Mouse (Mus musculus) kidney, postnatal 0 days (tissue): ENCODE results near the gene Cab39l. TPM values are rescaled to one million over a fixed set of nuclear protein-coding genes. Genes with fewer than 3 reads are reported as not detected.

Source experiments
- ATAC-seq: fragments of 200-750 bp; cut with Nextera tagmentation; replicated peaks from 2 replicates; pipeline ENCODE4 v1.8.0; 2017; ENCODE audit warnings: low read depth, moderate number of reproducible peaks, moderate TSS enrichment, moderate library complexity; ENCODE audit not compliant: low FRiP score
- DNase-seq: peaks from one replicate; pipeline ENCODE4 v3.0.0-alpha.2; 2016; ENCODE audit warnings: low spot score
- H3K27ac ChIP-seq: fragments of 300-500 bp; sonication (generic); 2 replicates; pipeline ENCODE4 v1.5.1; 2014; ENCODE audit warnings: mild to moderate bottlenecking
- H3K27me3 ChIP-seq: fragments of 300-500 bp; sonication (generic); 2 replicates; pipeline ENCODE4 v1.6.1; 2014; ENCODE audit warnings: low read length, mixed read lengths; ENCODE audit not compliant: insufficient read depth
- H3K36me3 ChIP-seq: fragments of 300-500 bp; sonication (generic); 2 replicates; pipeline ENCODE4 v1.6.1; 2014; ENCODE audit warnings: low read length, mixed read lengths; ENCODE audit not compliant: insufficient read depth
- H3K4me1 ChIP-seq: fragments of 300-500 bp; sonication (generic); replicated peaks from 2 replicates; pipeline ENCODE4 v1.6.1; 2014; ENCODE audit warnings: antibody characterized with exemption, low read length, mixed read lengths; ENCODE audit not compliant: insufficient read depth
- H3K4me2 ChIP-seq: fragments of 300-500 bp; sonication (generic); 2 replicates; pipeline ENCODE4 v1.6.1; 2014; ENCODE audit warnings: mild to moderate bottlenecking, low read length, moderate library complexity, mixed read lengths
- H3K4me3 ChIP-seq: fragments of 300-500 bp; sonication (generic); replicated peaks from 2 replicates; pipeline ENCODE4 v1.5.1; 2014; ENCODE audit warnings: low read depth, low read length
- H3K9ac ChIP-seq: fragments of 300-500 bp; sonication (generic); 2 replicates; pipeline ENCODE4 v1.6.1; 2014; ENCODE audit warnings: low read depth, low read length
- H3K9me3 ChIP-seq: fragments of 300-500 bp; sonication (generic); replicated peaks from 2 replicates; pipeline ENCODE4 v1.6.1; 2016; ENCODE audit warnings: low read length, inconsistent platforms, mixed read lengths
- CTCF ChIP-seq: IDR thresholded peaks from 2 replicates; pipeline ENCODE4 v1.5.1; 2016; ENCODE audit warnings: antibody characterized with exemption, low read depth, mild to moderate bottlenecking, moderate library complexity
- WGBS: fragments of 180-500 bp; shearing (Covaris S2); extraction: QIAGEN DNeasy Blood & Tissue Kit; methylation state at CpG from one replicate; pipeline ENCODE4 v1.1.7; 2014; 5-methylcytosine and 5-hydroxymethylcytosine counted together
- polyA plus RNA-seq: library from polyadenylated mRNA; unstranded; fragments of >200 nt; fragmentation: Nextera tagmentation; extraction: Ambion mirVana; gene quantifications from 2 replicates; pipeline ENCODE4 v1.2.1, GENCODE M21; 2015

The Cab39l gene
- polyA plus RNA-seq, 1 experiment from 2014 or later: 60.7 TPM

- no peaks in the 10 kb centered on the region for H3K36me3 ChIP-seq
- no peak overlapping the region for H3K27ac ChIP-seq
- WGBS: 93% methylated on average over 1 of the region's 1 CpGs
- no peak overlapping the region for H3K9ac ChIP-seq
- H3K4me3 ChIP-seq: no peak overlapping the region
- no peaks in the 10 kb centered on the region for H3K4me1 ChIP-seq
- no peak overlapping the region for H3K4me2 ChIP-seq
- TF ChIP-seq CTCF: no peak
- ATAC-seq (no peak), DNase-seq (no peak)
- no peaks in the 10 kb centered on the region for H3K27me3 ChIP-seq
- no peaks in the 10 kb centered on the region for H3K9me3 ChIP-seq
Observed at GRCm38 (mm10) chr14:59445421-59445820, 4.6 kb downstream of the Cab39l start.

- Histone ChIP-seq H3K4me1 (no peaks in the 10 kb centered on the region), H3K4me2 (no peak overlapping the region), H3K4me3 (no peak overlapping the region), H3K9me3 (no peaks in the 10 kb centered on the region), H3K27ac (no peak overlapping the region), H3K36me3 (no peaks in the 10 kb centered on the region), H3K27me3 (no peaks in the 10 kb centered on the region), H3K9ac (no peak overlapping the region)
- DNase-seq (no peak), ATAC-seq (no peak)
- no peak for TF ChIP-seq CTCF
Observed at GRCm38 (mm10) chr14:59447981-59448380, 7.2 kb downstream of the Cab39l start.

GRCm38 (mm10) chr14:59466503-59466902 lies 25.7 kb downstream of the Cab39l start:
- no peak for ATAC-seq
- no peaks in the 10 kb centered on the region for H3K4me1 ChIP-seq
- TF ChIP-seq CTCF: no peak
- no peak overlapping the region for H3K4me3 ChIP-seq
- no peak overlapping the region for H3K4me2 ChIP-seq
- WGBS: 97% methylated on average over 2 of the region's 2 CpGs
- no peak for DNase-seq
- no peak overlapping the region for H3K27ac ChIP-seq
- no peaks in the 10 kb centered on the region for H3K9me3 ChIP-seq
- no peak overlapping the region for H3K9ac ChIP-seq
- H3K36me3 ChIP-seq: no peaks in the 10 kb centered on the region
- no peaks in the 10 kb centered on the region for H3K27me3 ChIP-seq

GRCm38 (mm10) chr14:59467798-59468197 lies 27.0 kb downstream of the Cab39l start:
- Histone ChIP-seq H3K36me3 (no peaks in the 10 kb centered on the region), H3K27ac (no peak overlapping the region), H3K4me3 (no peak overlapping the region), H3K9me3 (no peaks in the 10 kb centered on the region), H3K9ac (no peak overlapping the region), H3K4me1 (no peaks in the 10 kb centered on the region), H3K4me2 (no peak overlapping the region), H3K27me3 (no peaks in the 10 kb centered on the region)
- WGBS: 73% methylated on average over 1 of the region's 1 CpGs
- peak; percentile 80 for TF ChIP-seq CTCF
- ATAC-seq (no peak), DNase-seq (peak; percentile 61)

GRCm38 (mm10) chr14:59470781-59471180 lies 30.0 kb downstream of the Cab39l start:
- H3K27me3 ChIP-seq: no peaks in the 10 kb centered on the region
- no peak overlapping the region for H3K4me3 ChIP-seq
- H3K36me3 ChIP-seq: no peaks in the 10 kb centered on the region
- no peak overlapping the region for H3K4me2 ChIP-seq
- WGBS: 95% methylated on average over 1 of the region's 1 CpGs
- ATAC-seq (no peak), DNase-seq (no peak)
- no peak overlapping the region for H3K9ac ChIP-seq
- no peaks in the 10 kb centered on the region for H3K4me1 ChIP-seq
- no peaks in the 10 kb centered on the region for H3K9me3 ChIP-seq
- TF ChIP-seq CTCF: no peak
- H3K27ac ChIP-seq: no peak overlapping the region

- 24% methylated on average over 6 of the region's 6 CpGs for WGBS
- Histone ChIP-seq H3K4me2 (peak overlapping the region; percentile 8; the same call in 1 of the 2 replicates), H3K4me3 (no peak overlapping the region), H3K36me3 (no peaks in the 10 kb centered on the region), H3K4me1 (no peaks in the 10 kb centered on the region), H3K27me3 (no peaks in the 10 kb centered on the region), H3K9ac (no peak overlapping the region), H3K9me3 (no peaks in the 10 kb centered on the region), H3K27ac (peak overlapping the region; percentile 3; the same call in 1 of the 2 replicates)
- TF ChIP-seq CTCF: no peak
- DNase-seq: peak; percentile 52
- no peak; the same call in 1 of the 2 replicates for ATAC-seq
Observed at GRCm38 (mm10) chr14:59478699-59479098, 37.9 kb downstream of the Cab39l start.

- no peak for TF ChIP-seq CTCF
- H3K9me3 ChIP-seq: no peaks in the 10 kb centered on the region
- 91% methylated on average over 4 of the region's 4 CpGs for WGBS
- H3K9ac ChIP-seq: no peak overlapping the region
- no peaks in the 10 kb centered on the region for H3K4me1 ChIP-seq
- H3K36me3 ChIP-seq: no peaks in the 10 kb centered on the region
- no peak for ATAC-seq
- H3K4me2 ChIP-seq: no peak overlapping the region
- no peak for DNase-seq
- no peaks in the 10 kb centered on the region for H3K27me3 ChIP-seq
- H3K27ac ChIP-seq: no peak overlapping the region
- H3K4me3 ChIP-seq: no peak overlapping the region
Observed at GRCm38 (mm10) chr14:59485247-59485810, 44.6 kb downstream of the Cab39l start.
